Mouse (Mus musculus) adrenal gland, postnatal 14 days (tissue): ENCODE data around the gene Ahcyl2. TPM values are rescaled to one million over a fixed set of nuclear protein-coding genes. Genes with fewer than 3 reads are reported as not detected.

Experiments
- DNase-seq: peaks from one replicate; pipeline ENCODE4 v3.0.0; 2021; ENCODE audit warnings: mixed read lengths
- total RNA-seq: library from RNA; stranded (reverse); gene quantifications from 2 replicates; pipeline ENCODE4 v1.2.3, GENCODE M21; 2021

The Ahcyl2 gene
- total RNA-seq, 1 experiment from 2014 or later = 102 TPM

DNA sequence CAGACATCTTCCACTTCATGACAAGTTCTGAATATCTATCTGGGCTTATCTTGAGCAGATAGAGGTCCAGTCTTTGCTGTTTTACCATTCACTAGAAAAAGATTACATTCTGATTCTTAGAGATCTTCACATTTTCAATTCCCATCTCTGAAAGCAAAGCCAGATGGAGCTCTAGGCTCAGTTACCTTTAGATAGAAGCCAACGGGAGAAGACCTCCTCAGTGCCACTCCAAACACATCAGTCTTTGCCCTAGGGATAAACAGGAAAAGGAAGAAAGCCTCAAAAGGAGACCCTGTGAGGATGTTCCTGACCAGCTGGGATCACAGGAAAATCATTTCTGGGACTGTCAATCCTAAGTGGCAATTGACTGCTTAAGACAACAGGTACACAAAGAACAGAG is 145.9 kb downstream of the Ahcyl2 start:
- DNase-seq = no peak

DNA sequence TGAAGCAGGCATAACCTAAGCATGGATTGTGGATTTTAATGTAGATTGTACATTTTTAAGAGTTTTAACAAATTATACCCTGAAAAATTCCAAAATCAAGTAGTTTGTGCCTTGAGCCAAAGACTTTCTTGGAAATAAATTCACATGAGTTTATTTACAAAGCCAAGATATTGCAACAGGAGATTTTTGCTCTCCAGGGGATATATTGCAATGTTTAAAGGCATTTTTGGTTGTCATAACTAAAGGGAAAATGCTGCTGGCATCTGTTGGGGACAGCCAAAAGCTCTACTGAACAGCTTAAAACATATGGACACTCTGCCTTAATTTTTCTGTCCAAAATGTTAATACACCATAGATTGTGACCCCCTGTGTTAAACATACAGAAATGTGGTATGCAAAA is 146.3 kb downstream of the Ahcyl2 start:
- DNase-seq = no peak

GRCm38 (mm10) chr6:29915836-29916235 is 148.0 kb downstream of the Ahcyl2 start:
- no peak for DNase-seq

DNA sequence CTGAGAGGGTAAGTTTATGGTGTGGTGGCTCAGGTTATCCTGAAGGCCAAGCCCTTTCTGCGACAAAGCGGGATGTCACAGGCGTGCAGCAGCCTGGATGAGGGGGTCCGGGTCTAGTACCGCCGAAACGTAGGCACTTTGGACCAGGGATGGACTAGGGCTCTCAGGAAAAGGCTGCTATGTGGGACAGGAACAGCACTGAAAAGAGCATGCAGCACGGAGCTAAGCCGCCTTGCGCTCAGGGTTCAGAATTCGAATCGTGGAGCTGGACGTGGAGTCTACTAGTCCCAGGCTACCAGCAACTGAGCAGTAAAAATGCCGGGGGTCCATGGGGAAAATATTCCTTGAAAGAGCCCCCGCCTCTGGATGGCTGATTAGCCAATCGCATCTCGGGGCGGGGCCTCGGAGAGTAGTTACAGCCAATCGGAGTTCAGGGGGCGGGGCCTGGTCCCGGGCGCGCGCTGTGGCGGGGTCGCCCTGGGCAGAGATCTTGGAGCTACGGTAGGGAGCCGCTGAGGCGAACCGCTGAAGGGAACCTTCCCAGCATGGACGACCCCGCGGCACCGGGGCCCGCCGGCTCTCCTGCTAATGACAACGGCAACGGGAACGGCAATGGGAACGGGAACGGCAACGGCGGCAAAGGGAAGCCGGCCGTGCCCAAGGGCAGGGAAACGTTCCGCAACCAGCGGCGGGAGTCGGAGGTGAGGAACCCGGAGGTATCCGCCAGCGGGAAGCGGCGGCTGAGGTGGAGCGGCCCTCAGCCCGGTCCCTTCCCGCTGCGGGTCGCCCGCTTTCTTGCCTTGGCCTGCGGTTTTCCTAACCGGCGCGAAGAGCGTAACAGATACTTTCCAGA is 148.9 kb downstream of the Ahcyl2 start, which contains the start of gene Strip2:
Strip2 (plus strand) TSS at position 483 of the 853 bp plus-strand sequence.
- DNase-seq = peak; percentile 97

GRCm38 (mm10) chr6:29917383-29917720 is 149.5 kb downstream of the Ahcyl2 start:
- no peak for DNase-seq

- DNase-seq = no peak
These were observed 150.1 kb downstream of the Ahcyl2 start for GRCm38 (mm10) chr6:29917947-29918346.

DNA sequence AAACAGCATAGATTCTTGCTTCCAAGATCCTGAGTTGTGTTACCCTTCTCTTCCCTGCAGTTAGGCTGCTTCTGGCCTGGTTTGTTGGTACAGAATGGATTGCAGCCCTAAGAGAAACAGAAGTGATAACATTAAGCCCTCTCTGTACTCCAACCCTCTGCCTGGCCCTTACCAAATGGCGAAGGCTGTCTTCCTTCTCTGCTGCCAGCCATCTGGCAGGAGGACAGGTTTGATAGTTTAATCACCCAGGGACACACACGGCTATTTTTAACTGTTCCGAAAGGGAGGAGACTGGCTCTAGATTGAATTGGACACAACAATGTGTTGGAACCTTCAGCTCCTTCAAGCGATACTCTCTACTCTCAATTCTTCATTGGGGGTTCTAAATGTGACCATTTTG is 155.7 kb downstream of the Ahcyl2 start:
- DNase-seq = peak; percentile 77

GRCm38 (mm10) chr6:29925594-29926219 is 157.9 kb downstream of the Ahcyl2 start:
- DNase-seq = no peak

DNA sequence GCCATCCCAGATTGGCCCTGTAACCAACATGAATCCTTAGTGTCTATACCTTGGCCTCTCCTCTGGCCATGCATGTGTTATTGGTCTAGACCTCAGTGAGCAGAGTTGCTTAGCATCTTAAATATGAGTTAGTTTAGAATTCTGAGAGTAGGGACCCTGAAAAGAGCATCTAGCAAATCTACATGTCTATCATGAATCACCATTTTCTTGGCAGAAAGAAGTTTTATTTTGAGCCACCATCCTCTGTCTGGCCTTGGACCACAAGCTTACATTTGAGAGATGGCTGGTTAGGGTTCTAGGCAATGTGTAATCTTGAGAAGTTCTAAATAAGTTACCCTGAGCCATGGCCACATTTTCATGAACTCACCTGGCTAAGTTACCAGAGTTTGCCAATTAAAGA is 162.3 kb downstream of the Ahcyl2 start:
- DNase-seq = no peak

DNA sequence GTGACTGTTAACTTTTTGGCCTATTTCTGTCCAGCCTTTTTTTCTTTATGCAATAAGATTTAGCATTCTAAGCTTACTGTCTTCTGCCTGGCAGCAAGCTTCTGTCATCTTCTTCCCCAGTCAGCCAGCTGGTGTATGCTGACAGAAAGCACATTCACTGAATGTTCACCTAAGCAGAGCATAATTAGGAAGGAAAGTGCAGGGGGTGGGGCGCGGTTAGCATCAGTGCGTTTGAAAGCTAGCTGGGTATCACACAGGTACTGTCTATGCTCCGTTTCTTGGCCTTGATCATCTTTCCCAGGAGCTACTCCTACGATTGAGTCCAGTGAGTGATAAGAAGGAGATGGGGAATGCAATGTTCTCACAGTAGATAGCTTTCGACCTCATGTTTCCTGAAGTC is 162.9 kb downstream of the Ahcyl2 start:
- no peak for DNase-seq

DNA sequence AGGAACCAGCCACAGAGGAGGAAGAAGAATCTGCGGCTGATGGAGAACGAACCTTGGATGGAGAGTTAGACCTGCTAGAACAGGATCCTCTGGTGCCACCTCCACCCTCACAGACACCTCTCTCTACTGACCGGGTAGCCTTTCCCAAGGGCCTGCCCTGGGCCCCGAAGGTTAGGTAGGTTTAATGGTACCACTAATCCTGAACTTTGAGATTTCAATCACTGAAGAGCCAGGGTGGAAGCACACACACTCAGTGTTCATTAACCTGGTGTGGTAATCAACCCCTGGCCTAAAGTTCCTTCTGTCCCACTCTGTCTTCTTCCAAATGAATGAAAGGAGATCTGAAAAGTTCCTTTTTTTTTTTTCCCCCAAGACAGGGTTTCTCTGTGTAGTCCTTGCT is 163.4 kb downstream of the Ahcyl2 start:
- no peak for DNase-seq

DNA sequence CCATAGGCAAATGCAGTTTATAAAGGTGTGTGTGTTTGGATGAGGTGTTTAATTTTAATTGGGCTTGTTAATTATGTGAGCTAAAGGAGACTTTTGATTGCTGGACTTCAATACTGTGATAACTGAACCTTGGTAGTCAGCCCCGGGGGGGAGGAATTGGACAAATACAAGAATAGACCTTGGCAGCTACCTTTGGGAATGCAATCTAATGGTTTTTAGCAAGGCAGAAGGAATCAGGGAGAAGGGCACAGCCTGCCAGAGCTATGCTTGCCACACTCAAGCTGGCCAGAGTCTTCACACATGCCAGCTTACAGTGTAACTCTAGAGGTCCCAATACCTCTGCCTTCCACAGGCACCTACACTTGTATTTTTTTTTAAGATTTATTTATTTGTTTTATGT is 167.9 kb downstream of the Ahcyl2 start:
- DNase-seq = peak; percentile 42

GRCm38 (mm10) chr6:29940428-29940827 is 172.6 kb downstream of the Ahcyl2 start:
- DNase-seq = no peak

DNA sequence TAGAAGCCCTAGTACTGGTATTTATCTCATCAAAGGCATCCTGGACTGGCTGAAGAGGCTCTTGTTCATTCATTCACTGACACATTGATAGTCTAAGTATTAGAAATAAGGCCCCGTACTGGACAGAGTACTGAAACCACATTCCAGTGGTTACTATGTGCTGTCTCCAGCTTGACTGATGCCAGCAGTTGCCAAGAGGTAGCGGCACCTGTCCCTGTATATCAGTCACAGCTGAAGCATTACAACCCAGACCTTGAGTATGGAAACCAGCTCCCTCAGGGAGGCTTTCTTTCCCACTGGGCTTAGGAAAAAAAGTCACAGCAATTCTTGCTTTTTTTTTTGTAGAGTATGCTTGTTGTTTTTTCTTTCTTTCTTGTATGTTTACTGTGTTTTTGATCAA is 173.2 kb downstream of the Ahcyl2 start:
- DNase-seq = no peak

- no peak for DNase-seq
These were observed 176.7 kb downstream of the Ahcyl2 start for GRCm38 (mm10) chr6:29944465-29944864.

GRCm38 (mm10) chr6:29946568-29946967 is 178.8 kb downstream of the Ahcyl2 start:
- DNase-seq = no peak

DNA sequence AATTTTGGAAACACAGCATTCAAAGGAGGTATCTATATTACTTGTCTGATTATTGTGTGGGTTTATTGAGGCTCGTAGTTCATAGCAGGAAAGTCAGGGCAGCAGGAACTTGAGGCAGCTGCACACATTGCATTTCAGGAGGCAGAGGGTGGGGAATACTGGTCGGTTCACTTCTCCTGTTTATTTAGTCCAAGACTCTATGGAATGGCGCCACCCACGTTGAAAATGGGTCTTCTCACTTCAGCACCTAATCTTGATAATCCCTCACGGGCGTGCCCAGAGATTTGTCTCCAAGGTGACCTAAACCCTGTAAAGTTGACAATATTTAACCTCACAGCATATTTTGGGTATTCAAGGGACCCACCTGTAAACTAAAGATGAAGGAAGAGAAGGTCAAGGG is 180.0 kb downstream of the Ahcyl2 start:
- DNase-seq = no peak

DNA sequence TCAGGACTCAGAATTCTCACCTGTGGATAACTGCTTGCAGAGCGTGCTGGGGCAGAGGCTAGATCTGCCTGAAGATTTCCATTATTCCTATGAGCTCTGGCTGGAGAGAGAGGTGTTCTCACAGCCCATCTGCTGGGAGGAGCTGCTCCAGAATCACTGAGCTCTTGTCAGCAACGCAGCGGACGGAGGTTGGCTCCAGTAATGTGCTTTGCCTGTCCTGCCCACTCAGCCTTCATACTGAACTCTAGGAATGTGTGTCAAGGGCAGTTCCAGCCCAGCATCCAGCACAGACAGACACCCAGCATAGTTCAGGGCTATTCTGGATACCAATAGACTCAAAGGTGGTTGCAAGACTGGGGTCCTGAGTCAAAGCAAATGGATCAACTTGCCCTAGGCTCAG is 188.9 kb downstream of the Ahcyl2 start:
- peak; percentile 50 for DNase-seq

GRCm38 (mm10) chr6:29958669-29959068 is 190.9 kb downstream of the Ahcyl2 start:
- DNase-seq = no peak

GRCm38 (mm10) chr6:29961081-29961480 is 193.3 kb downstream of the Ahcyl2 start:
- no peak for DNase-seq
